Mouse (Mus musculus) lung, postnatal 36 days (tissue): Measurements from ENCODE around the gene Iqgap2.

Source experiments
- DNase-seq: peaks from one replicate; pipeline ENCODE4 v3.0.0; 2022; ENCODE audit warnings: mixed read lengths

The Iqgap2 gene

DNA sequence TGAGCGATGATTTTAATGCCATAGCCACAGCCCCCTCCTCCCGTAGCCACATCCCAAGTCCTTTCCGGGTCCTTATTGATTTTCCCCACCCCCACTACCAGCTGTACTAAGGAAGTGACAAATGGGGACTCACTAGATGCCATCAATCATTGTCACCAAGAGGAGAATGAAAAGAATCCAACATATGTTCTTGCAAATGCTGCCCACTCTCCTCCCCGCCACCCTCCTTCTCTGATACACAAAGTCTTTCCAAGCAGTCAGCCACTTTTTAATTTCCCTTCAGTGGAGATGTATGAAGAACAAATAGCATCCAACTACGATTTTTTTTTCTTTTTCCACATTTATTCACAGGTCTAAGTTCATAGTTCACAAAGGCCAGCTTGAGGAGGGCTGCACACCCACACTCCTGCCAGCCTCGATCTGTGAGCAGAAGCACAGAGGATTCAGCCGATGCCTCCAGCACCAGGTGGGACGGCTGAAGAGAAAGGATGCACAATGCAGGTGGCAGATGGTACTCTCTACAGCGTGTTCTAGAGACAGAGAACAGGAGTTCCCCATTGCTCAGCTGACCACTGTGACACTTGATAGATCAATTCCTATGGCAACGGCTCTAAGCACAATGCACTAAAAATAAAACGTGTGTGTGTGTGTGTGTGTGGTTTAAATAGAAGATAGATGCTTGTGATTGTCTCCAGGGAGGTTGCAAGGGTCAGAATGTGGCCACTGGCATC, 116.6 kb downstream of the Iqgap2 start:
- no peak for DNase-seq

DNA sequence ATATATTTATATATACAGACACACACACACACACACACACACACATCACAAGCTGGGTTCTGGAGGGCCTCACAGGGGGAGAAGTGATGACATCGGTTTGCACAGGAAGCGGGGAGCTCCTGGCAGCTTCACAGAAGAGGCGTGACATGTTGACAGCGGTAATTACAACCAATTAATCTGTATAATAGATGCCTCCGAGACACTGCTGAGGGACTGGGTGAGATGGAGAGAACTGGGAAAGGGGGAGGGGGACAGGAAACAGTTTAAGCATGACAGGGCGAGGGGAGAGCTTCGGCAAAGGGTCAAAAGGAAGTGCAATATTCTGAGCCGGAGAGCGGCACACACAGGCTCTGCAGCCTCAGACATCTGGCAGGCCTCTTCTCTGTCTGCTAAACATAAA, 126.7 kb downstream of the Iqgap2 start:
- DNase-seq, result peak; percentile 39

DNA sequence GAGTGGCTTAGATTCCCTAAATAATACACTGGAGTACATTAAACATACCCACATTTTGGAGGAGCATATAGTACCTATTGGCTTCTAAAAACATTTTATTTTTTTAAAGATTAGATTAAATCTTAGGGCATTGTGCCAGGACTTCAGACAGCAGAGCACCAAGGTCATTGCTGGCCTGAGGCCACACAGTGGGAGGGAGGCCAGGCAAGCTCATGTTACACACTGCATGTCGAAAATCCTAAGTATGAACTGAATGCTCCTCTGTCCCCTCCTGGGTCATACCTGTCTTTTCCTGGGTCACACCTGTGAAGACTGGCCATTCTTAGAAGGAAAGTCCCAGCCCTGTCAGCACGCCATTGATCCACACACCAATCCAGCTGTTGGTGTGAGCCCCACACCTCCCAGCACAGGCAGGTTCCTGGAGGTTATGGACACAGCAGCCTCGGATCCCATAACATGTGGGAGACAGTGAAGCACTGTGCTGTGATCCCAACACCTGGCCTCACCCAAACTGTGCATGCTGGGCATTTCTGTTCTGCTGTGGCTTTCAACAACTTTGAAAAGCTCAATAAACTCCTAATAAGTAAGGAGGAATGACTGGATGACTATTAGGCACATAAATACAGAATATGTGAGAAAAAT, 127.7 kb downstream of the Iqgap2 start:
- no peak for DNase-seq

DNA sequence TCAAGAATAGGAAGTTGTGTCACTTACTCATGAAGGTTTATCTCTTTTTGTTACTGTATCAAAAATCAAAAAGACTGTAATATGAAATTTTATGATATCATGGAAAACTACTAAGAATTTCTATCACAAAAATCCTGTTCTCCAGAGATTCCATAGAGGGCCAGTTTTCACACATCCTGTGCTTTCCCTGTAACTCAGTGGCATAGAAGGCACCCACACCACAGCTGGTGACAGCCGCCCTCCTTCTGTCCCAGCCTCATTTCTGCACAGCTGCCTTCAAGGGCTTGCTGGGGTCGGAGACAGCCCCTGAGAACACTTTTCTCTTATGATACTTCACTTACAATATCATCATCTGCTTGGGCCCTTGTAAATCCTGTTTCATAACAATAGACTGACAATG, 131.9 kb downstream of the Iqgap2 start:
- no peak for DNase-seq

GRCm38 (mm10) chr13:95754285-95754684, 137.4 kb downstream of the Iqgap2 start:
- DNase-seq, result no peak

GRCm38 (mm10) chr13:95752386-95752785, 139.3 kb downstream of the Iqgap2 start:
- DNase-seq, result peak; percentile 21

DNA sequence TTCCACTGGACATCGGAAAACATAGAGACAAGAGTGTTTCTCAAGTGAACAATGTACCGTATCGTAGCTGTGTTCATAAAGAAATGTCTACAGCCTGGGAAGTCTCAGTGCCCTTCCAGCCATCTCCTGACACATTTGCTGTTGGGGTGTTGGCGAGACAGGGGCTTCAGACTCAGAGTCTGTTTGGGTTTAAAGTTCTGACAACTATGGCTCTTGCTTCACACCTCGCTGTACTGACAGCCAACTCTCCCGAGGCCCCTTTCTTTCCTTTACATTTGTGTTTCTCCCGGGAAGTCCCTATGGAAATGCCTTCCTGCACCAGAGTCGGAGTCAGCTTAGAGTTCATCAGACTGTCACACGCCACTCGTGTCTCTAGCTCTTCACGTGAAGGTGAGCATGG, 144.2 kb downstream of the Iqgap2 start:
- no peak for DNase-seq

- no peak for DNase-seq
Observed at GRCm38 (mm10) chr13:95747101-95747500, 144.6 kb downstream of the Iqgap2 start.

DNA sequence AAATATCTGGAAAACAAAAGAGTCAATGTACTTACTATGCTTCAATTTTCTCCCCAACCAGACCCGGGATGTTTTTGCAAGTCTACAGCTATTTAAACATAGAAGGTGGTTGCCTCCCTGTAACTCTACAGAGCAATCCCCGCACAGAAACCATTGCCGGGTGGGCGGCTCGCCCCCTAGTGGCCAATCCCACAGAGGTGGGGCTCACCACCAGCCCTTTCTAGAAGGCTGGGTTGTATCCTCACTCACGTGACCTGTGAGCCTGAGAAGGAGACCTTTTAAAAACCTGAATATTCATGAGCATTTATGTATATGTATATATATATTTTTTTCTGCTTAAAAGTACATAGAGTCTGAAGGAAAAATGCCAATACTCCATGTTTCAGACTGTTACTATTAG, 145.2 kb downstream of the Iqgap2 start:
- peak; percentile 68 for DNase-seq

DNA sequence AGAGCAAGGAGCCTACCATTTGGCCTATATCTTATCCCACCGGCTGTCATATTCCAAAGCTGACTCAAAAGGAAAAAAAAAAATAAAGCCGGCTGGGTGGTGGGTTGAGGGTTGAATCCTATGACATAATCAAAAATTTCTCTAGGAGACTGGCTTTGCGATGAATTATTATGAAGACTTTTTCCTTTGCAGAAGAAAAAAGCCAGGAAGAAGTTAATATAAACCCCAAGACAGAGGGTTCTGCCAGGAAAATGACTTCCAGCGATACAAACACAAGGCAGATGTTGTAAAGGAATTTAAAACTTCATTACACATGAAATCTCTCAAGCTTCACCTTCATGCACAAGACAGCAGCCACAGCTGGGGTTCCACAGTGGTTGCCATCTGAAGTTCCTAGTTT, 146.3 kb downstream of the Iqgap2 start:
- DNase-seq, result peak; percentile 65

DNA sequence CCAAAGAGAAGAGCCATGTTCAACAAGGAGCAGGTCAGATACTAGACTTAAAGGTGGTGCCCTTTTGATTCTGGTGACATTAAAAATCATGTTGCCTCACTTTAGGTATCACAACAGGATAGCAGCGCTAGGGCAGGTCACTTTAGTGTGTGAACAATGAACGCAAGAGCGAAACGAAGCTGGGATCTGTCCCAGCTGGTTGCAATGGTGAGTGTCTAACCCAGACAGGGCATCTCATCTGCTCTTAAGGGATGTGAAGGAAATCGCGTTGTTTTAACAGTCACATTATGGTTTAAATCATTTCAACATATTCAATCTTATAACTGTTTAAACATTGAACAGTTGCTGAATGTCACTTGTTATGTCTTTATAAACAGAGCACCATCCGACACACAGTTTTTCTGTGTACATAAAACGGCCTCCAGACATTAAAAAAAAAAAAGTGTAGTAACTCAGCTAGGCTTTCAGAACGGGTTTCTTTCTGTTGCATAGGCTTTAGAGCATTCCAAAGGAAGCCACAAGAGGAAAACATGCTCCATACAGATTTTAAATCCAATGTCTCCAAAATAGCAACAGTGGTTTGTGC, 148.7 kb downstream of the Iqgap2 start:
- no peak for DNase-seq

- no peak for DNase-seq
Observed at GRCm38 (mm10) chr13:95741813-95742689, 149.7 kb downstream of the Iqgap2 start.

DNA sequence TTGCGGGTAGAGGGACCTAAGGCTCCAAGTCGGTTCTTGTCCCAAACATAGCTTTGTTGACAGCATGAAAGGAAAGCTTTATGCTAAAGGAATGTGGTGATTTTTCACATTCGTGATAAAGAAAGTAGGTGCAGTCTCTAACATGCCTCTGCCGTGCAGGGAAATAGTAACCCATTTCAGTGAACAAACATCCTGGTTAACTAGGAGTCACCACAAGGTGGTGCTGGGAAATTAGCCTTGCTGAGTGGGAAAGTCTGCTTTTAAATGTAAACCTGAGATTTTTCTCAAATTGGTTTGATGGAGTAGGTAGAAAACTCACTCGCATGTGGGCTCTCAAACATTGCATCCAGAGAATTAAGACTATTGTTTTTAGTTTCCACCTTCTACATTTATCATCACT, 152.1 kb downstream of the Iqgap2 start:
- DNase-seq, result no peak

DNA sequence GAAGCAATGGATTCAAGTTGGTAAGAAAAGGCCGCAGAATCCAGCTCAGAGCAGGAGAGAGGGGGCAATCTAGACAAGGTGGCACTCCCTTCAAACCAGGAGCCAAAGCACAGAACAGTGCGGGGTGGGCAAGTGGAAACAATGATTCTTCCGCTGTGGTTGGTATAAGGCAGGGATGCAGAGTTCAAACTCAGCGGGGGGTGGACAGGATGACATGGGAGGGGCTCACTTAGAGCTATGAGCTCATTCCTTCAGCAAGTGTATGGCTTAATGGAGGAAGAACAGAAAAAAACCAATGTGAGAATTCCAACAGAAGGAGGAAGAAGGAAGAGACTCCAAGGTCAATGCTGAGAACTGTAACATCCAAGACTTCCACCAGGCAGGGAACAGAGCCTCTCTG, 161.2 kb downstream of the Iqgap2 start:
- no peak for DNase-seq

DNA sequence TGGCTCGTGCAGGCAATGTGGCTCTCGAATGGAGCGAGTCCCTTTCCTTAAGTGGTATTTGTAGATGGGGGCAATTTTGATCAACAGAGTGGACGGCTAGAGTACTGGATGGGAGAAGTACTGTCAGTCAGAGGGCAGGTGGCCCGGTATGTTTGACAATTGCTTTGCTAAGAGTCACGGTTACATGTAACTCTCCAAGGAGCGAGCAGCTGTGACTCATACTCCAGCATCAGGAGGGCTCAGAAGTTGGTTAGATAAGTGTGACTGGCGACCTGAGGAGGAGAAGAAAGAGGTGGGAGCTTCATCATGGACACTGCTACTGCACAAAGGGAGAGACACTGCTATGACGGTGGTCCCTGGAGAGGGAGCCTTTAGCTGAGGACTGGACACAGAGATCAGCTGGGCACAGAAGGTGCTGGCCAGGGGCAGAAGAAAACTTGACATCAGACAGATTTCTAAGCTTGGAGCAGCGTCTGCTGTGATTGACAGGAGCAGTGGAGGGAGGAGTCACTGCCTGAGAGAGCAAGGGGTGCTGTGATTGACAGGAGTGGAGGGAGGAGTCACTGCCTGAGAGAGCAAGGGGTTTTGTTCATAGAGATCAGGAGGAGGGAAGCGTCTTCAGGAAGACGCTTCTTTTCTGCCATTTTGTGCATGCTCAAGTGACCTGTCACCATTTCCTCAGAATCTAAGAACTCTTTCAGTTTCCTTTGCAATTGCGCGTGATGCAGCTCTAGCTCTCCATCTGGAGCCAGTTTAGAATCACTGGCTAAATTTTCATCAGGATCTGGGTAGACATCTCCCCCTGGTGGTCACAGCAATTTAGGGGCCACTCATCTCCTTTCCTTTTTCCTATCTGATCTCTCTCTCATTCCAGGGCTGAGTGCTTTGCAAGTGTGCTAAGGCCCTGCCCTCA, 172.1 kb downstream of the Iqgap2 start:
- DNase-seq, result peak; percentile 85

GRCm38 (mm10) chr13:95715356-95715755, 176.4 kb downstream of the Iqgap2 start:
- no peak for DNase-seq

DNA sequence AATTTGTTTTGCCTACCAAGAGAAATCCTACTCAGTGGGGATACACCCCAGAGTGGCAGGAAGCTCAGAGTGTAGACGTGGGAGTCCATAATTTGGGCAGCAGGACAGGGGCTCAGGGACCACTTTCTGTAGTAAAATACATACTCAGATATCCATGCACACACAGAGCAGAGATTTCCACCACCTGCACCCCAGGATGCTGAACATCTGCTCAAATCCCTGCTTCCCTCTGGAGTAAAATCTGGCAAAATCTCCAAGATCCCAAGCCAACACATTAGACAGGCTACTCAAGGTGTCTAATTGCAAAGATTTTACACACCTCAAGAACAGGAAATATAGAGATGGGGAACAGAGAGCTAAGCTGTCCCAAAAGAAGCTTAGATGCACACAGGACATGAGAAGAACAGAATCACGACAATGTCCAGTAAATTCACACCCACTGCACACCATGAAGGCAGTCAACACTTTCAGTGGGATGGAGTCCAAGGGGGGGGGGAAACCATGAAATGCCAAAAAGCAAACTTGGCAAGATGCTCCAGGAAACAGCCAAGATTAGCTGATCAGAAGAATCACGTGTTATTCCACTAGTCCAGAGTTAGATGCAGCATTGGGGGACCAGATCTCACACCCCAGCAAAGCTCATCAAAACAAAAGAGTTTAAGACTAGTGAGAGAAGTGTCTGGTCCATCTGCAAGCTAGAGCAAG, 177.3 kb downstream of the Iqgap2 start:
- DNase-seq, result no peak

GRCm38 (mm10) chr13:95712570-95713268, 179.0 kb downstream of the Iqgap2 start:
- DNase-seq, result no peak

GRCm38 (mm10) chr13:95712054-95712453, 179.7 kb downstream of the Iqgap2 start:
- no peak for DNase-seq

GRCm38 (mm10) chr13:95705589-95705988, 186.1 kb downstream of the Iqgap2 start:
- DNase-seq, result peak; percentile 8

DNA sequence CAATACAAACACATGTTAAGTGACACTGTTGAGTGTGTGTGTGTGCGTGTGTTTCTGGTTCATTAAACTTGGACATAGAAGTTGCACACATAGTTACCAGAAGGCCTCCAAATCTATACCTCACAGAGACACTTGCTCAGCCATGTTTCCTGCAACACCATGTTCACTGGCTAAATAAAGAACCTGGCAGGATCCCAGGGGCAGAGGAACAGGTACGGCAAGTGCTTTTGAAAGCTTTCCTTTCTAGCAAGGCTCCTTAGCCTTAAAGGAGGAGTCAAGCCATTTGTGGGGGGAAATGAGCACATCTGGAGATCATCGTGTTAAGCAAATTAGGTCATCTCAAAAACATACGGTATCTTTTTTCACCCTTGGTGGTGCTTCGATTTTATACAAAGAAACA, 188.3 kb downstream of the Iqgap2 start:
- DNase-seq, result peak; percentile 38
